16 mouse cellular contexts compared by ENCODE assay signal in the genomic region with DNA sequence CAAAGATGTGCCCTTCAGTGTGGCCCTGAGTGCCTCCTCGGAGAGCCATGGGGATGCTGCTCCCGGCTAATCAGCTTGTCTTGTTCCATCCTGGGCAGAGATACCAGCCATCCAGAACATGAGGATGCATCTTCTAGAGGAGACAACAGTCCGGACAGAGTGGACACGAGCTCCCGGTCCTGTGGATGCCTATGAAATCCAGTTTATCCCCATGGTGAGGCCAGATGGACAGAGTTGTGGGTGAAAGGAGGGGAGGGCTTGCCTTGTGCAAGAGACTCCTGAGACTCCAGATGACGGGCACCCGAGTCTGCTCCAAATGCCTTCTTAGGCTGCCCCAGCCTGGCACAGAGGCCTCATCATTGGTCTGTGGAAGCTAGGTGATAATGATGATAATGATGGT. TPM values are rescaled to one million over a fixed set of nuclear protein-coding genes. Genes with fewer than 3 reads are reported as not detected.
"Had no signal": no experiment of that assay in that cellular context is flagged by ENCODE, and none has a peak within 500 bp of the region (broad histone marks: within the 10 kb centered on the region; RNA-seq: fewer than 3 reads in every experiment).

No protein-coding gene starts in this region.

- DNase-seq: right cerebral cortex, adult 18-20 months; right cerebral cortex, postnatal 14 days; right cerebral cortex, postnatal 25 days; right cerebral cortex, postnatal 4 days; spleen, adult 18-20 months; thymus, adult 18-20 months; thymus, adult 2 months; thymus, postnatal 14 days; thymus, postnatal 25 days; thymus, postnatal 36 days; thymus, postnatal 4 days had no signal

- H3K36me3 ChIP-seq: neural tube, embryonic 13.5 days; neural tube, embryonic 15.5 days; stomach, embryonic 15.5 days had no signal

- H3K9me3 ChIP-seq: neural tube, embryonic 13.5 days; neural tube, embryonic 15.5 days; stomach, embryonic 15.5 days had no signal

- H3K9ac ChIP-seq: neural tube, embryonic 13.5 days; neural tube, embryonic 15.5 days; stomach, embryonic 15.5 days had no signal

- H3K27ac ChIP-seq: neural tube, embryonic 13.5 days; neural tube, embryonic 15.5 days; stomach, embryonic 15.5 days; stomach, postnatal 0 days had no signal

RNA-seq across cellular contexts. Expression of a gene that starts 2.8 kb away (rescaled TPM):
- total RNA-seq: neutrophil, adult 5-6 weeks had no signal

RNA-seq across cellular contexts. Expression of a gene that starts 43.8 kb away (rescaled TPM):
- total RNA-seq: neutrophil, adult 5-6 weeks had no signal
